Mouse (Mus musculus) spleen, adult 2 months (tissue): ENCODE measurements around the gene Galt. TPM values are rescaled to one million over a fixed set of nuclear protein-coding genes. Genes with fewer than 3 reads are reported as not detected.
A peak's percentile ranks its signal among the peaks of the same experiment; 100 is the strongest.

Experiments
- DNase-seq, 2 experiments: peaks; one replicate each; pipeline versions ENCODE4 v3.0.0 to v3.0.0-alpha.2; 2012 to 2021; ENCODE audit warnings: low spot score in 2 of 2, low read depth in 1 of 2
- H3K27ac ChIP-seq: fragments of 200-500 bp; 2 replicates; pipeline ENCODE4 v1.5.1; 2012; ENCODE audit warnings: low read length, inconsistent platforms; ENCODE audit not compliant: insufficient read depth
- H3K27me3 ChIP-seq: fragments of 200-500 bp; 2 replicates; pipeline ENCODE4 v1.6.1; 2012; ENCODE audit warnings: mild to moderate bottlenecking, moderate library complexity, low read length, inconsistent platforms; ENCODE audit not compliant: control insufficient read depth, insufficient read depth
- H3K36me3 ChIP-seq: fragments of 200-500 bp; 2 replicates; pipeline ENCODE4 v1.6.1; 2012; ENCODE audit warnings: mild to moderate bottlenecking, low read length, inconsistent platforms; ENCODE audit not compliant: control insufficient read depth, insufficient read depth
- H3K4me1 ChIP-seq: fragments of 200-500 bp; 2 replicates; pipeline ENCODE4 v1.6.1; 2011; ENCODE audit warnings: inconsistent platforms; ENCODE audit not compliant: control insufficient read depth, insufficient read depth, insufficient read length
- H3K4me3 ChIP-seq: fragments of 200-500 bp; 2 replicates; pipeline ENCODE4 v1.5.1; 2011; ENCODE audit warnings: mild to moderate bottlenecking, inconsistent platforms; ENCODE audit not compliant: insufficient read depth, insufficient read length; ENCODE audit errors: extremely low read depth
- CTCF ChIP-seq: fragments of 200-500 bp; IDR thresholded peaks from 2 replicates; pipeline ENCODE4 v1.5.1; 2011; ENCODE audit warnings: mild to moderate bottlenecking, inconsistent platforms; ENCODE audit not compliant: insufficient read depth, insufficient read length, insufficient replicate concordance; ENCODE audit errors: extremely low read depth
- POLR2A ChIP-seq: fragments of 200-500 bp; IDR thresholded peaks from 2 replicates; pipeline ENCODE4 v1.6.1; 2011; ENCODE audit warnings: low read depth, low read length, inconsistent platforms
- WGBS: fragments of 180-500 bp; shearing (Covaris S2); methylation state at CpG from one replicate; pipeline ENCODE4 v1.1.7; 2018; 5-methylcytosine and 5-hydroxymethylcytosine counted together
- polyA plus RNA-seq: library from polyadenylated mRNA; depleted of rRNA; stranded (reverse); fragments of >200 nt; gene quantifications from 2 replicates; pipeline ENCODE4 v1.2.3, GENCODE M21; 2012

Galt gene
- polyA plus RNA-seq, 1 experiment: 67.1 TPM

DNA sequence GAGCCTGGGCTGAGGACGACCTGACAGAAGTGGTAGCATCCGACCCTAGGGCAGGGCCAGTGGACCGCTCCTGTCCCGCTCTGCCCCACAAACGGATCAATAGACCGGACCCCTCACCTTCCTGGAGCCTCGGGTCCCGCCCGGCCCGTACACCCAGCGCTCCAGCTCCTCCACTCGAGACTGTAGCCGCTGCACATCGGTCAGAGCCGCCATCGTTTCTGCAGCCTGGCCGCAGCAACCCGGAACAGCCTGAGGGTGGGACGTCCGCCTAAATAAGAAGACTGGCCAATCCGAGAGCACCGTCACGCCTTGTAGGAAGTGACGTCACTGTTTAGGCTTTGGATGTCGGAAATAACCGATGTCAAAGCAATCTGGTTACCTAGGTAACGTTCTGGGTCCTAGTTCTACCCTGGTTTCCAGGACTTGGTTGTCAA, 32.1 kb upstream of the Galt start, which contains the start of gene Dctn3:
Gene Dctn3 (minus strand): TSS at position 253 of the 434 bp plus-strand sequence.
- H3K4me1 ChIP-seq: peaks cover 7% of the 10 kb centered on the region; the same call in 1 of the 2 replicates
- no peak within 1 kb of the TSS for H3K27ac ChIP-seq
- DNase-seq: peak; percentile 79 to 93
- peaks cover 12% of the 10 kb centered on the region for H3K36me3 ChIP-seq
- H3K27me3 ChIP-seq: peaks cover 15% of the 10 kb centered on the region
- under 1% methylated on average over 27 of the region's 27 CpGs for WGBS
- peak within 1 kb of the TSS; percentile 93 for H3K4me3 ChIP-seq
- no peak for TF ChIP-seq CTCF
- peak; percentile 78 for TF ChIP-seq POLR2A

GRCm38 (mm10) chr4:41726826-41727621, 28.0 kb upstream of the Galt start:
- TF ChIP-seq POLR2A: no peak
- TF ChIP-seq CTCF: no peak
- Histone ChIP-seq H3K4me3 (no peak overlapping the region), H3K27me3 (peaks cover 28% of the 10 kb centered on the region), H3K27ac (no peak overlapping the region), H3K4me1 (peaks cover 7% of the 10 kb centered on the region), H3K36me3 (no peaks in the 10 kb centered on the region)
- DNase-seq: no peak
- WGBS: 26% methylated on average over 20 of the region's 20 CpGs

DNA sequence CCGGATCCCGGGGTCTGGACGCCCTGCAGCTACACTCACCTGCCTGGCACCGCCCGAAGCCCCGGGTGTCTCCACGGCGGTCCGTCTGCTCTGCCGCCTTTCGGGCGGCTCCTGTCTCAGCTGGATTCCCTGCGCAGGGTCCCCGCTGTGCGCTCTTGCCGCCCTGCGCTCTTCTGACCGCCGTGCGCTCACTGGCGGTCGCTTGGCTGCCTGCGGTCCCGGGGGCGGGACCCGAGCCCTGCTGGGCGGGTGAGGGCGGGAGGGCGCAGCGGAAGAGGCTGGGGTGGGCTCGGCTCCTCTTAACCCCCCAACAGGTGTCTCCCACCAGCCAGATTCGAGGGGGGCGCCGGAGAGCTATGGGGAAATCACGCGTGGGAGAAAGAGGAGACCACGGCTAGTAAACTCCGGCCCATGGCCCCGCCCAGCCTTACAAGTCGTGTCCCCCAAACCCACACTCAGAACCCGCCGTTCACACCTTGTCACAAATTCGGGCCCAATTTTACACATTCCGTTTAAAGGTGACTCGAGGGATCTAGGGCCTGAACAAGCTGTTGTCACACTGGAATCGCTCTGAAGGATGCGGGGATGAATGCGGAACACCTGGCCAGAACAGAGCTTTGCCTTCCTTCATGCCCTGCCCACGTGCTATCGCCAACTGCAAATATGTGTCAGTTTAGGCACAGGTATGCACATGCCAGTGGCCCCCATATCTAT, 23.8 kb upstream of the Galt start, which contains the start of gene Arid3c:
Gene Arid3c (minus strand): TSS at position 91 of the 714 bp plus-strand sequence.
- Histone ChIP-seq H3K4me3 (peak within 1 kb of the TSS; percentile 26; the same call in 1 of the 2 replicates), H3K36me3 (no peaks in the 10 kb centered on the region), H3K27ac (no peak within 1 kb of the TSS), H3K27me3 (peaks cover 17% of the 10 kb centered on the region), H3K4me1 (peaks cover 4% of the 10 kb centered on the region; the same call in 1 of the 2 replicates)
- 2% methylated on average over 50 of the region's 50 CpGs for WGBS
- DNase-seq: no peak
- TF ChIP-seq CTCF (no peak), POLR2A (no peak)

- Histone ChIP-seq H3K4me3 (no peak overlapping the region), H3K27ac (no peak overlapping the region), H3K36me3 (peaks cover 4% of the 10 kb centered on the region; the same call in 1 of the 2 replicates), H3K27me3 (no peaks in the 10 kb centered on the region), H3K4me1 (peaks cover 7% of the 10 kb centered on the region; the same call in 1 of the 2 replicates)
- TF ChIP-seq POLR2A (no peak), CTCF (peak; percentile 85; the same call in 1 of the 2 replicates)
- 35% methylated on average over 8 of the region's 8 CpGs for WGBS
- peak; percentile 59 to 76 for DNase-seq
Measured at GRCm38 (mm10) chr4:41737602-41738255, 17.3 kb upstream of the Galt start.

- Histone ChIP-seq H3K27me3 (no peaks in the 10 kb centered on the region), H3K27ac (no peak overlapping the region), H3K4me3 (no peak overlapping the region), H3K4me1 (peaks cover 7% of the 10 kb centered on the region; the same call in 1 of the 2 replicates), H3K36me3 (peaks cover 4% of the 10 kb centered on the region; the same call in 1 of the 2 replicates)
- no peak for DNase-seq
- TF ChIP-seq POLR2A: no peak
- no peak for TF ChIP-seq CTCF
- WGBS: 70% methylated on average over 1 of the region's 1 CpGs
Measured at GRCm38 (mm10) chr4:41738256-41738603, 16.8 kb upstream of the Galt start.

GRCm38 (mm10) chr4:41739260-41739659, 15.8 kb upstream of the Galt start:
- TF ChIP-seq CTCF (no peak), POLR2A (no peak)
- Histone ChIP-seq H3K4me1 (peaks cover 7% of the 10 kb centered on the region; the same call in 1 of the 2 replicates), H3K4me3 (no peak overlapping the region), H3K36me3 (peaks cover 4% of the 10 kb centered on the region; the same call in 1 of the 2 replicates), H3K27me3 (no peaks in the 10 kb centered on the region), H3K27ac (no peak overlapping the region)
- WGBS: 97% methylated on average over 13 of the region's 13 CpGs
- no peak for DNase-seq
